Mouse (Mus musculus): Measurements from ENCODE around the gene Slc7a11. TPM values are rescaled to one million over a fixed set of nuclear protein-coding genes. Genes with fewer than 3 reads are reported as not detected.

Slc7a11 gene
- polyA plus RNA-seq, 1 experiment from 2014 or later, result 1.5 TPM

GRCm38 (mm10) chr3:49867951-49868584 is 575.3 kb downstream of the Slc7a11 start:
- 3% methylated on average over 4 of the region's 4 CpGs for WGBS
- no peak overlapping the region for H3K4me3 ChIP-seq
- no peaks in the 10 kb centered on the region for H3K9me3 ChIP-seq
- H3K27me3 ChIP-seq, result no peaks in the 10 kb centered on the region
- H3K27ac ChIP-seq (replicated peaks), result peak overlapping the region; percentile 76
- no peaks in the 10 kb centered on the region for H3K36me3 ChIP-seq
- peak; percentile 69 for ATAC-seq (ENCODE audit: low FRiP score, low read depth)
- H3K9ac ChIP-seq (replicated peaks), result no peak overlapping the region
- H3K4me1 ChIP-seq, result peaks cover 24% of the 10 kb centered on the region
- H3K4me2 ChIP-seq (replicated peaks), result peak overlapping the region; percentile 19; the same call in 1 of the 2 replicates

GRCm38 (mm10) chr3:49867147-49867950 is 576.1 kb downstream of the Slc7a11 start:
- peak overlapping the region; percentile 19; the same call in 1 of the 2 replicates for H3K4me2 ChIP-seq (replicated peaks)
- no peak for ATAC-seq (ENCODE audit: low FRiP score, low read depth)
- H3K4me3 ChIP-seq, result no peak overlapping the region
- no peaks in the 10 kb centered on the region for H3K27me3 ChIP-seq
- H3K9ac ChIP-seq (replicated peaks), result no peak overlapping the region
- H3K36me3 ChIP-seq, result no peaks in the 10 kb centered on the region
- WGBS, result 23% methylated on average over 7 of the region's 7 CpGs
- peak overlapping the region; percentile 76 for H3K27ac ChIP-seq (replicated peaks)
- H3K4me1 ChIP-seq, result peaks cover 24% of the 10 kb centered on the region
- H3K9me3 ChIP-seq, result no peaks in the 10 kb centered on the region

GRCm38 (mm10) chr3:49866061-49866515 is 577.3 kb downstream of the Slc7a11 start:
- no peaks in the 10 kb centered on the region for H3K27me3 ChIP-seq
- H3K9me3 ChIP-seq, result no peaks in the 10 kb centered on the region
- no peak overlapping the region for H3K4me3 ChIP-seq
- H3K9ac ChIP-seq (replicated peaks), result no peak overlapping the region
- WGBS, result 6% methylated on average over 11 of the region's 11 CpGs
- ATAC-seq (ENCODE audit: low FRiP score, low read depth), result peak; percentile 96
- peaks cover 24% of the 10 kb centered on the region for H3K4me1 ChIP-seq
- H3K27ac ChIP-seq (replicated peaks), result peak overlapping the region; percentile 76
- H3K4me2 ChIP-seq (replicated peaks), result peak overlapping the region; percentile 36
- H3K36me3 ChIP-seq, result no peaks in the 10 kb centered on the region

DNA sequence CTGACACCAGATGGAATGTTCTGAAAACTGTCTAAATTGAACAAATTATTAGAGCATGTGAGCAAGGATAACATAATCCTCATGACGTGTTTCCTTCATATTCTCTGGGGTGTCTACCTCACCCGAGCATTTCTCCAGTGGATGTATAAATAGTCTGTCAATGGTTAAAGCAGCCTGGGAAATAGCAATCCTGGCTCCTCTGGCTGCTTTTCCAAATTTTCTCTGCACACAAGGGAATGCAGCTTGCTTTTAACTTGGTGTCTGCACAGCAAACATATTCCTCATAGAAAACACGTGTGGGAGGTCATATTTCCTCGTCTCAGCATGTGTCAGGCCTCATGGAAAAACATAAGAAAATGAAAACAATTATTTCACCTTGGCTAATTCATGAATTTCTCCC is 586.6 kb downstream of the Slc7a11 start:
- Histone ChIP-seq H3K9me3 (no peaks in the 10 kb centered on the region), H3K27ac (replicated peaks) (no peak overlapping the region), H3K27me3 (no peaks in the 10 kb centered on the region), H3K4me1 (no peaks in the 10 kb centered on the region), H3K9ac (replicated peaks) (no peak overlapping the region), H3K4me2 (replicated peaks) (no peak overlapping the region), H3K36me3 (no peaks in the 10 kb centered on the region), H3K4me3 (no peak overlapping the region)
- WGBS, result 74% methylated on average over 4 of the region's 4 CpGs
- no peak for ATAC-seq (ENCODE audit: low FRiP score, low read depth)

DNA sequence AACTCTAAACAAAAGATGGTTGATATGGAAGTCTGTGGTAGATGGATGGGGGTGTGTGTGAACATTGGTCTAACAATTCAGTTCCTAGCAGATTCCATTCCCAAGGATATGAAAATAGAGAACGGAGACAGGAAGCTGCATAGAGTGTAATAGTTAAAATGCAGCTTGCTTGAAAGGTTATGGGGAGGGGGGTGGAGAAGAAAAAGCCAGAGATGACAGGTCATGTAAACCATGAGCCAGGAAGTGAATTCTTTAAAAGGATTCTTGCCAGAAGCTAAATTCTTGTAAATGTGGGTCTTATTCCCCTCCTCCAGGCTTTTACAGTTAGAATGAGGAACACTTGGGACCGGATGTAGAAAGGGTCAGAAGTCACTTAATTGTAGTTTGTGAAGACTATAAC is 589.1 kb downstream of the Slc7a11 start:
- Histone ChIP-seq H3K9ac (replicated peaks) (no peak overlapping the region), H3K36me3 (no peaks in the 10 kb centered on the region), H3K9me3 (no peaks in the 10 kb centered on the region), H3K4me2 (replicated peaks) (no peak overlapping the region), H3K27me3 (no peaks in the 10 kb centered on the region), H3K4me3 (no peak overlapping the region), H3K4me1 (no peaks in the 10 kb centered on the region), H3K27ac (replicated peaks) (no peak overlapping the region)
- ATAC-seq (ENCODE audit: low FRiP score, low read depth), result no peak
- 89% methylated on average over 2 of the region's 2 CpGs for WGBS

DNA sequence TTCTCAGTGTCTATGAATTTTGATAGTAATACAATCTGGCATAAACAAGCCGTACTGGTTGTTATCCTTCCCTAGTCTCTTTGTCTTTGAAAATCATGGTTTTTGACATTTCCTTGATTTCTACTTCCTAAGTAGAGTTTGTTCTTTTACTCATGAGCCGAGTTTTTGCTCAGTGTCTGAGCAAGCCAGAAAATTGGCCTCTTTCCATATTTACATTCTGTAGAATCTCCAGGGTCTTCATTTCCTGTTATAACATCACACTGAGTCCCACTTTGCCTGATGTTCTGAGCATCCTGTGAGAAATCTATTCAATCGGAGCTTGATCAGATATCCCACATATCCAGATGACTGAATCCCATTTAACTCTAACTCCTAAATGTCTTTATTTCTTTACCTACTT is 600.4 kb downstream of the Slc7a11 start:
- Histone ChIP-seq H3K27ac (replicated peaks) (no peak overlapping the region), H3K4me3 (no peak overlapping the region), H3K9ac (replicated peaks) (no peak overlapping the region), H3K4me2 (replicated peaks) (no peak overlapping the region), H3K36me3 (no peaks in the 10 kb centered on the region), H3K27me3 (no peaks in the 10 kb centered on the region), H3K4me1 (no peaks in the 10 kb centered on the region), H3K9me3 (no peaks in the 10 kb centered on the region)
- ATAC-seq (ENCODE audit: low FRiP score, low read depth), result no peak
- WGBS, result 82% methylated on average over 3 of the region's 3 CpGs

All from midbrain, embryonic 12.5 days (tissue).